Mouse (Mus musculus): Measurements from ENCODE around the gene Spib. TPM values are rescaled to one million over a fixed set of nuclear protein-coding genes. Genes with fewer than 3 reads are reported as not detected.

Spib gene
- total RNA-seq, 1 experiment = 0.67 TPM

GRCm38 (mm10) chr7:44490281-44490680 lies 41.6 kb downstream of the Spib start:
- Histone ChIP-seq H3K9ac (ENCODE audit: insufficient read depth, low read depth, low read length, poor library complexity, severe bottlenecking) (no peak overlapping the region), H3K4me3 (ENCODE audit: insufficient read depth in 1 of 2, low read depth in 1 of 2, low read length in 2 of 2, poor library complexity in 1 of 2, severe bottlenecking in 1 of 2) (no peak overlapping the region), H3K27ac (ENCODE audit: insufficient read depth, low read depth, low read length, poor library complexity, severe bottlenecking) (no peak overlapping the region), H3K4me1 (ENCODE audit: control insufficient read depth in 2 of 2, insufficient read depth in 2 of 2, low read length in 2 of 2, poor library complexity in 1 of 2) (peaks cover 0 to 15% of the 10 kb centered on the region in 2 experiments; a peak in 2 of 4 replicates), H3K9me3 (ENCODE audit: control insufficient read depth, insufficient read depth, low read depth, low read length) (no peaks in the 10 kb centered on the region), H3K36me3 (ENCODE audit: control insufficient read depth, insufficient read depth, low read length, poor library complexity, severe bottlenecking) (peaks cover 42% of the 10 kb centered on the region; the same call in 1 of the 2 replicates)
- DNase-seq (ENCODE audit: low read depth, low spot score) = no peak
- in situ Hi-C loops (cut with MboI; ENCODE audit: low sequenced_read_pairs in 2 of 2, unreplicated experiment in 2 of 2) = no loop called here
- no peak for TF ChIP-seq MAFK (IDR thresholded peaks at IDR 0.05; ENCODE audit: insufficient read depth, low read depth, low read length)
- TF ChIP-seq CHD2 (IDR thresholded peaks at IDR 0.05; ENCODE audit: low read depth, low read length) = no peak
- TF ChIP-seq ZNF384 (IDR thresholded peaks at IDR 0.05; ENCODE audit: low read depth, low read length) = no peak
- TF ChIP-seq ZC3H11A (IDR thresholded peaks at IDR 0.05; ENCODE audit: borderline replicate concordance, low read depth, low read length) = no peak
- no peak for TF ChIP-seq HCFC1 (IDR thresholded peaks at IDR 0.05; ENCODE audit: borderline replicate concordance, insufficient read depth, low read length)

GRCm38 (mm10) chr7:44488545-44488944 lies 43.3 kb downstream of the Spib start:
- no peak for DNase-seq (ENCODE audit: low read depth, low spot score)
- Histone ChIP-seq H3K9me3 (ENCODE audit: control insufficient read depth, insufficient read depth, low read depth, low read length) (no peaks in the 10 kb centered on the region), H3K9ac (ENCODE audit: insufficient read depth, low read depth, low read length, poor library complexity, severe bottlenecking) (no peak overlapping the region), H3K4me1 (ENCODE audit: control insufficient read depth in 2 of 2, insufficient read depth in 2 of 2, low read length in 2 of 2, poor library complexity in 1 of 2) (peaks cover 0 to 16% of the 10 kb centered on the region in 2 experiments; a peak in 1 of 4 replicates), H3K4me3 (ENCODE audit: insufficient read depth in 1 of 2, low read depth in 1 of 2, low read length in 2 of 2, poor library complexity in 1 of 2, severe bottlenecking in 1 of 2) (no peak overlapping the region), H3K27ac (ENCODE audit: insufficient read depth, low read depth, low read length, poor library complexity, severe bottlenecking) (no peak overlapping the region), H3K36me3 (ENCODE audit: control insufficient read depth, insufficient read depth, low read length, poor library complexity, severe bottlenecking) (peaks cover 40% of the 10 kb centered on the region; the same call in 1 of the 2 replicates)
- in situ Hi-C loops (cut with MboI; ENCODE audit: low sequenced_read_pairs in 2 of 2, unreplicated experiment in 2 of 2) = no loop called here
- TF ChIP-seq ZNF384 (IDR thresholded peaks at IDR 0.05; ENCODE audit: low read depth, low read length) (no peak), HCFC1 (IDR thresholded peaks at IDR 0.05; ENCODE audit: borderline replicate concordance, insufficient read depth, low read length) (no peak), ZC3H11A (IDR thresholded peaks at IDR 0.05; ENCODE audit: borderline replicate concordance, low read depth, low read length) (no peak), MAFK (IDR thresholded peaks at IDR 0.05; ENCODE audit: insufficient read depth, low read depth, low read length) (no peak), CHD2 (IDR thresholded peaks at IDR 0.05; ENCODE audit: low read depth, low read length) (no peak)

DNA sequence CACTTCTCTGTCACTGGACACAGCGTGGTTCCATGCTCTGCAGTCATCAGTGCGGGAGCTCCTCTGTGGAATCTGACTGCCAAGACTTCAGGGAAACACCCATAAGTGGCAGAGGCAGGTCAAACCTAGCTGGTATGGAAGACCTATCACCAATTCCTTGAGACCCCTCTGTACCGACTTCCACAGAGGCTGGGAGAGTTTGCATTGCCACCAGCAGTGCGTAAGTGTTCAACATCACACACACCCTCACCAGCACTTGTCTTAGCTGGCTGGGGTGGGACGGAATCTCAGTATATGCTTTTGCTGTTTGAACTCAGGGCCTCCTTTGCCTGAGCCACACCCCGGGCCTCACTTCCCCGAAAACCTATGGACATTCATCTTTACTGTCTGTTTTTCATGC lies 43.9 kb downstream of the Spib start:
- in situ Hi-C loops (cut with MboI; ENCODE audit: low sequenced_read_pairs in 2 of 2, unreplicated experiment in 2 of 2) = no loop called here
- TF ChIP-seq ZC3H11A (IDR thresholded peaks at IDR 0.05; ENCODE audit: borderline replicate concordance, low read depth, low read length) = no peak
- TF ChIP-seq MAFK (IDR thresholded peaks at IDR 0.05; ENCODE audit: insufficient read depth, low read depth, low read length) = no peak
- no peak for TF ChIP-seq ZNF384 (IDR thresholded peaks at IDR 0.05; ENCODE audit: low read depth, low read length)
- no peak for TF ChIP-seq CHD2 (IDR thresholded peaks at IDR 0.05; ENCODE audit: low read depth, low read length)
- TF ChIP-seq HCFC1 (IDR thresholded peaks at IDR 0.05; ENCODE audit: borderline replicate concordance, insufficient read depth, low read length) = no peak
- Histone ChIP-seq H3K9me3 (ENCODE audit: control insufficient read depth, insufficient read depth, low read depth, low read length) (no peaks in the 10 kb centered on the region), H3K4me3 (ENCODE audit: insufficient read depth in 1 of 2, low read depth in 1 of 2, low read length in 2 of 2, poor library complexity in 1 of 2, severe bottlenecking in 1 of 2) (no peak overlapping the region), H3K27ac (ENCODE audit: insufficient read depth, low read depth, low read length, poor library complexity, severe bottlenecking) (no peak overlapping the region), H3K4me1 (ENCODE audit: control insufficient read depth in 2 of 2, insufficient read depth in 2 of 2, low read length in 2 of 2, poor library complexity in 1 of 2) (peaks cover 0 to 16% of the 10 kb centered on the region in 2 experiments; a peak in 1 of 4 replicates), H3K9ac (ENCODE audit: insufficient read depth, low read depth, low read length, poor library complexity, severe bottlenecking) (no peak overlapping the region), H3K36me3 (ENCODE audit: control insufficient read depth, insufficient read depth, low read length, poor library complexity, severe bottlenecking) (peaks cover 38% of the 10 kb centered on the region; the same call in 1 of the 2 replicates)
- DNase-seq (ENCODE audit: low read depth, low spot score) = no peak

DNA sequence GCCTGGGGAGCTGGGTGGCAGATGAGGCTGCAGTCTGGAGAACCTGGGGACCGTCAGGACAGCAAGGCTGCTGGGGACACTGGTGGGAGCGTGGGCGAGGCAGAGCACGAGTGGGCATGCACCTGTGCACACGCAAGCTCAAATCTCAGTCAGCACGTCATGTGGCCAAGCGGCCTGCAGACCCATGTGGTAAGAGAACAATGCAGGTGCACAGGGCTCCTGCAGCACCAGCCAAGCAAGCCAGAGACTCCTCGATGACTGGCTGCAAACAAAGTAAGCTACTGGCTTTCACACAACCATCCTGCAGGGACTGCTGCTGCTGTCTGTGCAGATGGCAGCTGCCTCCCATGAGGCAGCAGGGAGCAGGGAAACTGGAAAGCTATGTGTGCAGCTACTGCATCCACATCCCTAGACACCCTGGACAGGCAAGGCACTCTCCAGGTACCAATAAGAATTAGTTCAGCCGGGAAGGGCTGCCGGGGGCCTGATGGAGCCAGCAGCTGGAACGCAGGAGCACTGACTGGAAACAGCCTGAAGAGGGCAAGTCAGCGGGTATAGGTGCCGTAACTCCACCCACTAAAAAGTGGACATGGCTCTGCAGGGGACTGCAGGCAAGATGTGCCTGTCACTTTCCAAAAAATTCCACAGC lies 44.8 kb downstream of the Spib start:
- in situ Hi-C loops (cut with MboI; ENCODE audit: low sequenced_read_pairs in 2 of 2, unreplicated experiment in 2 of 2) = no loop called here
- H3K36me3 ChIP-seq (ENCODE audit: control insufficient read depth, insufficient read depth, low read length, poor library complexity, severe bottlenecking) = peaks cover 30% of the 10 kb centered on the region; the same call in 1 of the 2 replicates
- no peak for DNase-seq (ENCODE audit: low read depth, low spot score)
- TF ChIP-seq ZC3H11A (IDR thresholded peaks at IDR 0.05; ENCODE audit: borderline replicate concordance, low read depth, low read length) (no peak), HCFC1 (IDR thresholded peaks at IDR 0.05; ENCODE audit: borderline replicate concordance, insufficient read depth, low read length) (no peak), MAFK (IDR thresholded peaks at IDR 0.05; ENCODE audit: insufficient read depth, low read depth, low read length) (no peak), ZNF384 (IDR thresholded peaks at IDR 0.05; ENCODE audit: low read depth, low read length) (no peak), CHD2 (IDR thresholded peaks at IDR 0.05; ENCODE audit: low read depth, low read length) (no peak)
- no peaks in the 10 kb centered on the region for H3K9me3 ChIP-seq (ENCODE audit: control insufficient read depth, insufficient read depth, low read depth, low read length)
- H3K4me3 ChIP-seq (ENCODE audit: insufficient read depth in 1 of 2, low read depth in 1 of 2, low read length in 2 of 2, poor library complexity in 1 of 2, severe bottlenecking in 1 of 2) = no peak overlapping the region
- peaks cover 0 to 16% of the 10 kb centered on the region in 2 experiments; a peak in 1 of 4 replicates for H3K4me1 ChIP-seq (ENCODE audit: control insufficient read depth in 2 of 2, insufficient read depth in 2 of 2, low read length in 2 of 2, poor library complexity in 1 of 2)
- H3K9ac ChIP-seq (ENCODE audit: insufficient read depth, low read depth, low read length, poor library complexity, severe bottlenecking) = no peak overlapping the region
- no peak overlapping the region for H3K27ac ChIP-seq (ENCODE audit: insufficient read depth, low read depth, low read length, poor library complexity, severe bottlenecking)

Data from ES-E14 (cell line).